In the genomic region with DNA sequence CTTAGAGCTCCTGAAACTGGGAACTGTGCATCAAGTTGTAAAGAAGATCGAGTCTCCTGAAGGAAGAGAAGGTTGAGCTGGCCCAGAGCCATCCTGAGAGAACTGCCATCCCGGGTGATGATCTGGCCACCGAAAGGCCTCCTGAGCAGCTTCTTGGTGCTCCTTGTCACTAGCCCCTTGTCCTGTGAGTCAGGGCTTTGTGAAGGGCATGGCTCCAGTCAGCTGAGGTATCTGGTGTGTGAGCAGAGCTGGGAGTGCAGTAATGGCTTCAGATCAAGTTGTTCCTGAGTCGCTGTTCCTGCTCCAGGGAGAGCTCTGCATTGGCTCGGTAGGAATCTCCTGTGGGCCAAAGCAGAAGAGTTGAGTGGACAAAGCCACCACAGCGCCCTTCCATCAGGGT, we compare ENCODE assay signal across 12 mouse cellular contexts.
"Had no signal": no experiment of that assay in that cellular context is flagged by ENCODE, and none has a peak within 500 bp of the region (broad histone marks: within the 10 kb centered on the region; RNA-seq: fewer than 3 reads in every experiment).

No protein-coding gene starts in this region.

- ATAC-seq: liver, embryonic 12.5 days had no signal

- H3K27ac ChIP-seq: limb, embryonic 15.5 days; liver, embryonic 12.5 days; midbrain, embryonic 12.5 days had no signal

- DNase-seq: kidney, postnatal 36 days; layer of hippocampus, adult 9-11 months; layer of hippocampus, postnatal 36 days; lung, embryonic 14.5 days; lung, postnatal 10 days; lung, postnatal 4 days; right cerebral cortex, postnatal 14 days; thymus, postnatal 36 days had no signal

- H3K27me3 ChIP-seq: limb, embryonic 15.5 days; liver, embryonic 12.5 days; megakaryocyte, embryonic 14.5 days; midbrain, embryonic 12.5 days had no signal

- H3K9ac ChIP-seq: limb, embryonic 15.5 days; liver, embryonic 12.5 days; lung, embryonic 14.5 days; midbrain, embryonic 12.5 days had no signal

- H3K9me3 ChIP-seq: limb, embryonic 15.5 days; liver, embryonic 12.5 days; megakaryocyte, embryonic 14.5 days; midbrain, embryonic 12.5 days had no signal

- H3K4me3 ChIP-seq: limb, embryonic 15.5 days; liver, embryonic 12.5 days; megakaryocyte, embryonic 14.5 days; midbrain, embryonic 12.5 days had no signal

- H3K4me2 ChIP-seq: limb, embryonic 15.5 days; liver, embryonic 12.5 days; lung, embryonic 14.5 days; midbrain, embryonic 12.5 days had no signal

- H3K4me1 ChIP-seq: limb, embryonic 15.5 days; liver, embryonic 12.5 days; midbrain, embryonic 12.5 days had no signal
